Comparison of ENCODE assay signal across 17 mouse cellular contexts in genomic region chr4:89382434-89382976, GRCm38 (mm10).
"Had no signal": no experiment of that assay in that cellular context is flagged by ENCODE, and none has a peak within 500 bp of the region (broad histone marks: within the 10 kb centered on the region; RNA-seq: fewer than 3 reads in every experiment).

No protein-coding gene starts in this region.

- H3K4me2 ChIP-seq: liver, embryonic 13.5 days; midbrain, embryonic 13.5 days; neural tube, embryonic 13.5 days; stomach, embryonic 15.5 days had no signal

- H3K36me3 ChIP-seq: liver, embryonic 13.5 days; midbrain, embryonic 10.5 days; midbrain, embryonic 13.5 days; neural tube, embryonic 13.5 days; stomach, embryonic 15.5 days had no signal

- H3K27ac ChIP-seq: left cerebral cortex, adult 2 months; liver, embryonic 13.5 days; macrophage; midbrain, embryonic 10.5 days; midbrain, embryonic 13.5 days; neural tube, embryonic 13.5 days; stomach, embryonic 15.5 days had no signal

- DNase-seq: kidney, adult 9 months; kidney, postnatal 14 days; layer of hippocampus, postnatal 36 days; liver, embryonic 13.5 days; lung, adult 2 months; retina, postnatal 1 day; right cerebral cortex, postnatal 25 days; spleen, adult 18-20 months; thymus, postnatal 25 days had no signal

- H3K27me3 ChIP-seq: midbrain, embryonic 13.5 days; neural tube, embryonic 13.5 days; stomach, embryonic 15.5 days had no signal

- H3K4me1 ChIP-seq: midbrain, embryonic 10.5 days; midbrain, embryonic 13.5 days; neural tube, embryonic 13.5 days had no signal

- H3K4me3 ChIP-seq: left cerebral cortex, adult 2 months; liver, embryonic 13.5 days; midbrain, embryonic 10.5 days; midbrain, embryonic 13.5 days; myocyte; neural tube, embryonic 13.5 days; stomach, embryonic 15.5 days had no signal

- ATAC-seq: midbrain, embryonic 13.5 days; midbrain, embryonic 16.5 days had no signal

- H3K9me3 ChIP-seq: liver, embryonic 13.5 days; midbrain, embryonic 10.5 days; midbrain, embryonic 13.5 days; neural tube, embryonic 13.5 days; stomach, embryonic 15.5 days had no signal

- H3K9ac ChIP-seq: liver, embryonic 13.5 days; midbrain, embryonic 13.5 days; neural tube, embryonic 13.5 days; stomach, embryonic 15.5 days had no signal
